ENCODE assay signal across 8 mouse cellular contexts in genomic region chr10:85127395-85128287, GRCm38 (mm10). TPM values are rescaled to one million over a fixed set of nuclear protein-coding genes. Genes with fewer than 3 reads are reported as not detected.
A peak's percentile ranks its signal among the peaks of the same experiment; 100 is the strongest.
DNase-seq lines count a peak whose midpoint lies in the region; ATAC-seq lines count a peak whose summit lies in the region.

Gene Mterf2 (minus strand): TSS chr10:85128027.

- 8% methylated on average over 20 of the region's 20 CpGs for whole genome bisulfite sequencing in hindbrain, embryonic 16.5 days
- 16% methylated on average over 20 of the region's 20 CpGs for WGBS in macrophage (ENCODE audit: missing documents)

- H3K27me3 ChIP-seq in hindbrain, embryonic 16.5 days (replicated peaks; ENCODE audit: control insufficient read depth, insufficient read depth, low read length), result no peaks in the 10 kb centered on the region

- H3K4me3 ChIP-seq in hindbrain, embryonic 16.5 days (ENCODE audit: low read length), result peak within 1 kb of the TSS; percentile 79
- peak within 1 kb of the TSS; percentile 25 for H3K4me3 ChIP-seq in macrophage (ENCODE audit: inconsistent target)

- peak; percentile 100 for ATAC-seq in hindbrain, embryonic 16.5 days

- H3K36me3 ChIP-seq in hindbrain, embryonic 16.5 days (ENCODE audit: control insufficient read depth, insufficient read depth, low read length), result peaks cover 2% of the 10 kb centered on the region
- H3K36me3 ChIP-seq in macrophage (ENCODE audit: inconsistent target), result no peaks in the 10 kb centered on the region

- H3K9me3 ChIP-seq in hindbrain, embryonic 16.5 days (ENCODE audit: control insufficient read depth, low read length), result no peaks in the 10 kb centered on the region

- peaks cover 12% of the 10 kb centered on the region for H3K4me1 ChIP-seq in hindbrain, embryonic 16.5 days (ENCODE audit: control insufficient read depth, insufficient read depth, low read depth, low read length)

- H3K27ac ChIP-seq in hindbrain, embryonic 16.5 days (ENCODE audit: low read depth, low read length), result peak within 1 kb of the TSS; percentile 69; the same call in 1 of the 2 replicates
- H3K27ac ChIP-seq in macrophage, result no peak within 1 kb of the TSS

- H3K4me2 ChIP-seq in hindbrain, embryonic 16.5 days (ENCODE audit: low read length), result peak within 1 kb of the TSS; percentile 82

- peak; percentile 92 for DNase-seq in WW6 (ENCODE audit: low read depth, low spot score)
- peak; percentile 67 to 90 for DNase-seq in cerebellum, postnatal 4 days (ENCODE audit: low spot score in 2 of 2)
- DNase-seq in gastrocnemius, adult 18-20 months (ENCODE audit: low spot score), result peak; percentile 96
- DNase-seq in left cerebral cortex, adult 18-20 months (ENCODE audit: low spot score in 2 of 2), result peak; percentile 92 to 94
- DNase-seq in right cerebral cortex, adult 18-20 months, result peak; percentile 98
- DNase-seq in urinary bladder, postnatal 10 days (ENCODE audit: low spot score), result peak; percentile 57

- H3K9ac ChIP-seq in hindbrain, embryonic 16.5 days (ENCODE audit: low read depth, low read length), result peak within 1 kb of the TSS; percentile 84

- no peaks in the 10 kb centered on the region for H3K79me2 ChIP-seq in macrophage (ENCODE audit: inconsistent target)

RNA-seq across cellular contexts. Expression of gene Mterf2, which starts in this region (rescaled TPM):
- total RNA-seq in gastrocnemius, adult 18-20 months (2021), result 10 to 100 TPM; 11.4 to 15.0 TPM
- polyA plus RNA-seq in hindbrain, embryonic 16.5 days (2015; fragmentation: Nextera tagmentation; extraction: Ambion mirVana), result 25.9 and 27.6 TPM in 2 replicates
- 10 to 100 TPM; 16.6 to 18.2 TPM for total RNA-seq in left cerebral cortex, adult 18-20 months (2021)
- total RNA-seq in macrophage (2018; cell fraction: chromatin; rRNA removed), result 1 to 10 TPM in 16 of 26 experiments, under 1 TPM in 5, not detected in 5; 0.53 to 6.5 (median 1.4) TPM
- under 1 TPM in 21 of 26 experiments, not detected in 5; 0.09 to 0.97 (median 0.30) TPM for total RNA-seq in macrophage (2018; cell fraction: cytosol; rRNA removed)
- total RNA-seq in macrophage (2018; cell fraction: nucleus; rRNA removed), result 1 to 10 TPM in 15 of 26 experiments, under 1 TPM in 9, not detected in 2; 0.36 to 2.9 (median 1.1) TPM
- not detected in 3 replicates for polyA plus RNA-seq in macrophage (2018)

Comparison
In these comparisons a context has a peak if more than half of its experiments do, and no peak if none do; other contexts are left out.
1. RNA of gene Mterf2 (polyA plus RNA-seq): 25.9 to 27.6 TPM in hindbrain, embryonic 16.5 days; not detected in macrophage; every median in the first group is over 10 times any median in the second.
2. Peak in every context shown above with its lines, with median percentiles within 50 percentile points of each other: DNase-seq.